Comparison of ENCODE assay signal across 8 mouse cellular contexts in the genomic region with DNA sequence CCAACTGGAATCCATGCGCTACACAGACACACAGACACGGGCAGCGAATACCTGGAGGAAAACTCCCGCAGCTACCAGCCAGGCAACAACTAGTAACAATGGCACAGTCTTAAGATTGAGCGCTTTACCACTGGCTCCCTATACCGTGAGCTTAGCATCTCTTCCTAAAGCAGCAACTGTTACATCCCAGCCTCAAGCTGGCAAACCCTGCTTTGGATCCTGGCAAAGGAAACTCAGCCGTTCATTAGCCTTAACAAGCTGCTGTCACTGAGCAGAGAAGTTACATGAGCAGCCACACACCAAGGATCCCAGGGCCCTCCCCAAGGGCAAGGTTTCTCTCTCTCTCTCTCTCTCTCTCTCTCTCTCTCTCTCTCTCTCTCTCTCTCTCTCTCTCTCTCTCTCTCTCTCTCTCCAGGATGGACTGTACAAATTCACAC. TPM values are rescaled to one million over a fixed set of nuclear protein-coding genes. Genes with fewer than 3 reads are reported as not detected.
DNase-seq lines count a peak whose midpoint lies in the region; ATAC-seq and TF ChIP-seq lines count a peak whose summit lies in the region.

No protein-coding gene starts in this region.

- H3K4me2 ChIP-seq in kidney, embryonic 15.5 days: peak overlapping the region; percentile 73
- H3K4me2 ChIP-seq in liver, embryonic 14.5 days (ENCODE audit: low read depth): peak overlapping the region; percentile 70

- H3K9ac ChIP-seq in kidney, embryonic 15.5 days: peak overlapping the region; percentile 55
- 0 out of 2 replicates have a peak overlapping the region, but pooled peaks have one; percentile 2 for H3K9ac ChIP-seq in liver, embryonic 14.5 days (replicated peaks)

- 82% methylated on average over 7 of the region's 7 CpGs for WGBS in spleen, adult 2 months
- whole genome bisulfite sequencing in heart, embryonic 10.5 days: 11% methylated on average over 7 of the region's 7 CpGs
- 18% methylated on average over 7 of the region's 7 CpGs for WGBS in kidney, embryonic 15.5 days
- WGBS in liver, embryonic 14.5 days (ENCODE audit: insufficient replicate concordance): 27% methylated on average over 7 of the region's 7 CpGs
- 11% methylated on average over 7 of the region's 7 CpGs for WGBS in olfactory bulb, adult 2 months

- peaks cover 4% of the 10 kb centered on the region; the same call in 1 of the 2 replicates for H3K4me1 ChIP-seq in spleen, adult 2 months (ENCODE audit: control insufficient read depth, insufficient read depth, insufficient read length)
- peaks cover 44% of the 10 kb centered on the region for H3K4me1 ChIP-seq in heart, embryonic 10.5 days
- peaks cover 42% of the 10 kb centered on the region for H3K4me1 ChIP-seq in kidney, embryonic 15.5 days
- peaks cover 14 to 28% of the 10 kb centered on the region in 2 experiments for H3K4me1 ChIP-seq in liver, embryonic 14.5 days (replicated peaks; ENCODE audit: control insufficient read depth in 2 of 2, insufficient read depth in 2 of 2, low read length in 1 of 2)
- H3K4me1 ChIP-seq in olfactory bulb, adult 2 months (ENCODE audit: control insufficient read depth, insufficient read depth, low read length): peaks cover 2% of the 10 kb centered on the region; the same call in 1 of the 2 replicates

- ATAC-seq in kidney, embryonic 15.5 days (replicated peaks; ENCODE audit: low FRiP score): no peak
- no peak for ATAC-seq in liver, embryonic 14.5 days (ENCODE audit: insufficient read depth)

- TF ChIP-seq EP300 in liver, embryonic 14.5 days (IDR thresholded peaks at IDR 0.05; ENCODE audit: low read depth): no peak

- no peak for DNase-seq in spleen, adult 2 months (ENCODE audit: low read depth in 1 of 2, low spot score in 2 of 2)
- DNase-seq in spleen, postnatal 36 days (ENCODE audit: low spot score in 2 of 2): no peak
- peak; percentile 40 for DNase-seq in embryo, embryonic 9.5 days (ENCODE audit: extremely low spot score)
- no peak for DNase-seq in heart, embryonic 10.5 days (ENCODE audit: low spot score)
- DNase-seq in liver, embryonic 14.5 days (ENCODE audit: low read depth in 3 of 3, low spot score in 3 of 3): no peak
- DNase-seq in c-Kit-positive CD71-positive TER-119-positive erythroid progenitor cells, embryonic 14.5 days (ENCODE audit: low spot score): no peak

- peak overlapping the region; percentile 63 for H3K4me3 ChIP-seq in spleen, adult 2 months (ENCODE audit: extremely low read depth, insufficient read depth, insufficient read length)
- peak overlapping the region; percentile 77 for H3K4me3 ChIP-seq in heart, embryonic 10.5 days
- peak overlapping the region; percentile 78 for H3K4me3 ChIP-seq in kidney, embryonic 15.5 days (replicated peaks)
- peak overlapping the region; percentile 66 to 95 for H3K4me3 ChIP-seq in liver, embryonic 14.5 days (ENCODE audit: insufficient read depth in 1 of 2, low read depth in 2 of 2, low read length in 2 of 2)
- peak overlapping the region; percentile 80 for H3K4me3 ChIP-seq in olfactory bulb, adult 2 months (ENCODE audit: insufficient read depth, low read depth, low read length)

- H3K9me3 ChIP-seq in heart, embryonic 10.5 days: no peaks in the 10 kb centered on the region
- H3K9me3 ChIP-seq in kidney, embryonic 15.5 days (replicated peaks): no peaks in the 10 kb centered on the region
- no peaks in the 10 kb centered on the region for H3K9me3 ChIP-seq in liver, embryonic 14.5 days (ENCODE audit: control insufficient read depth, low read length)

- no peak for TF ChIP-seq CTCF in spleen, adult 2 months (IDR thresholded peaks at IDR 0.05; ENCODE audit: extremely low read depth, insufficient read depth, insufficient read length, insufficient replicate concordance)
- no peak for TF ChIP-seq CTCF in liver, embryonic 14.5 days (IDR thresholded peaks at IDR 0.05; ENCODE audit: low read depth)
- no peak for TF ChIP-seq CTCF in olfactory bulb, adult 2 months (IDR thresholded peaks at IDR 0.05; ENCODE audit: insufficient read depth, low read depth, low read length)

- H3K36me3 ChIP-seq in spleen, adult 2 months (ENCODE audit: control insufficient read depth, insufficient read depth, low read length): no peaks in the 10 kb centered on the region
- no peaks in the 10 kb centered on the region for H3K36me3 ChIP-seq in heart, embryonic 10.5 days
- no peaks in the 10 kb centered on the region for H3K36me3 ChIP-seq in kidney, embryonic 15.5 days
- no peaks in the 10 kb centered on the region for H3K36me3 ChIP-seq in liver, embryonic 14.5 days (replicated peaks; ENCODE audit: control insufficient read depth, insufficient read depth, low read depth)

- H3K27me3 ChIP-seq in spleen, adult 2 months (ENCODE audit: control insufficient read depth, insufficient read depth, low read length): no peaks in the 10 kb centered on the region; the same call in 1 of the 2 replicates
- no peaks in the 10 kb centered on the region for H3K27me3 ChIP-seq in heart, embryonic 10.5 days (ENCODE audit: insufficient read depth, poor library complexity, severe bottlenecking)
- H3K27me3 ChIP-seq in kidney, embryonic 15.5 days: no peaks in the 10 kb centered on the region
- H3K27me3 ChIP-seq in liver, embryonic 14.5 days (ENCODE audit: control insufficient read depth, insufficient read depth, low read length): peaks cover 11% of the 10 kb centered on the region; the same call in 1 of the 2 replicates

- H3K27ac ChIP-seq in spleen, adult 2 months (ENCODE audit: insufficient read depth, low read length): peak overlapping the region; percentile 56
- H3K27ac ChIP-seq in heart, embryonic 10.5 days: peak overlapping the region; percentile 100
- H3K27ac ChIP-seq in kidney, embryonic 15.5 days: peak overlapping the region; percentile 100
- H3K27ac ChIP-seq in liver, embryonic 14.5 days: no peak overlapping the region
- H3K27ac ChIP-seq in olfactory bulb, adult 2 months (ENCODE audit: insufficient read depth, low read depth, low read length): peak overlapping the region; percentile 62

- no peak for TF ChIP-seq POLR2A in spleen, adult 2 months (IDR thresholded peaks at IDR 0.05; ENCODE audit: low read depth, low read length)
- no peak for TF ChIP-seq POLR2A in olfactory bulb, adult 2 months (IDR thresholded peaks at IDR 0.05; ENCODE audit: insufficient read depth, low read depth, low read length)

RNA-seq across cellular contexts. Expression of gene Klf7, which starts 2.7 kb away (rescaled TPM):
- 9.2 and 11.5 TPM in 2 replicates for polyA plus RNA-seq in spleen, adult 2 months (2012; rRNA removed)
- 15.1 and 15.8 TPM in 2 replicates for polyA plus RNA-seq in heart, embryonic 10.5 days (2016; fragmentation: Nextera tagmentation; extraction: Ambion mirVana)
- 23.3 and 23.9 TPM in 2 replicates for polyA plus RNA-seq in kidney, embryonic 15.5 days (2015; fragmentation: Nextera tagmentation; extraction: Ambion mirVana)
- polyA plus RNA-seq in liver, embryonic 14.5 days (2012; rRNA removed): 1.4 and 1.7 TPM in 2 replicates
- polyA plus RNA-seq in liver, embryonic 14.5 days (2014; fragmentation: Nextera tagmentation; extraction: Ambion mirVana): 3.6 and 4.9 TPM in 2 replicates
- polyA plus RNA-seq in olfactory bulb, adult 2 months (2012; ENCODE audit: insufficient read depth, insufficient read length, low replicate concordance, missing spikeins): 219 TPM in 1 of 2 replicates, not detected in the other
